Mouse (Mus musculus) c-Kit-positive CD71-positive TER-119-negative erythroid progenitor cells, embryonic 14.5 days (primary cell): Measurements from ENCODE around the gene Olfr204.
"Not testable (repeated sequence)": the region's sequence is repeated elsewhere in the genome, so short reads cannot be mapped to it uniquely, and the experiment has no call there.

Experiments used
- DNase-seq: peaks from one replicate; pipeline ENCODE4 v3.0.0-alpha.2; 2013; ENCODE audit warnings: low read depth

Olfr204 gene

DNA sequence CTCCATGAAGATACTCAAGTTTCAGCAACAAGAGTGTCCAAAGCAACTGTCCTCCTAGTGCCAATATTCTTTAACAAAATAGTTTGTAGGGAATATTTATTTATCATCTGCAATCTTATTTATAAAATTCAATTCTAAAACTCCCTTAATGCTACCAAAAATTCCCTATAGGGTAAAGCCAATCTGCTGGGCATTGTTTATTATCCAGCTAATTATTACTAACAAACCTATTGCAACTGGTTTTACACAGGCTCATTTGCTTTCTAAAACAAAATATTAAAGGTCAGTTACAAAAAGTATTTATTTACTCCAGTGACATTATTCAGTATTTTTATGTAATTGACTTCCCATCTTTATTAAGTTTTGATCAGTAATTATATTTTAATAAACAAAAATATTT, at the start of gene Olfr204:
Gene Olfr204, minus strand, starts transcription at position 101 of the 400 bp plus-strand sequence.
- DNase-seq = no peak

- no peak for DNase-seq
Observed at GRCm38 (mm10) chr16:59363893-59364292, 45.8 kb upstream of the Olfr204 start, which contains the start of gene Olfr209. TSS of gene Olfr209 (minus strand) at chr16:59363993.

GRCm38 (mm10) chr16:59349146-59349545, 31.1 kb upstream of the Olfr204 start, which contains the start of gene Olfr206:
TSS of gene Olfr206 (minus strand) at chr16:59349246.
- no peak for DNase-seq

GRCm38 (mm10) chr16:59331038-59331437, 13.0 kb upstream of the Olfr204 start, which contains the start of gene Olfr205:
TSS of gene Olfr205 (minus strand) at chr16:59331138.
- DNase-seq = no peak

DNA sequence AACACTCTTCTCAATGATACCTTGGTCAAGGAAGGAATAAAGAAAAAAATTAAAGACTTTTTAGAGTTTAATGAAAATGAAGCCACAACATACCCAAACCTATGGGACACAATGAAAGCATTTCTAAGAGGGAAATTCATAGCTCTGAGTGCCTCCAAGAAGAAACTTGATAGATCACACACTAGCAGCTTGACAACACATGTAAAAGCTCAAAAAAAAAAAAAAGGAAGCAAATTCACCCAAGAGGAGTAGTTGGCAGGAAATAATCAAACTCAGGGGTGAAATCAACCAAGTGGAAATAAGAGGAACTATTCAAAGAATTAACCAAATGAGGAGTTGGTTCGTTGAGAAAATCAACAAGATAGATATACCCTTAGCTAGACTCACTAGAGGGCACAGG, 5.2 kb upstream of the Olfr204 start:
- DNase-seq = not testable (repeated sequence)

- no peak for DNase-seq
Observed at GRCm38 (mm10) chr16:59298581-59298980, 19.5 kb downstream of the Olfr204 start, which contains the start of gene Olfr203. TSS of gene Olfr203 (plus strand) at chr16:59298881.

DNA sequence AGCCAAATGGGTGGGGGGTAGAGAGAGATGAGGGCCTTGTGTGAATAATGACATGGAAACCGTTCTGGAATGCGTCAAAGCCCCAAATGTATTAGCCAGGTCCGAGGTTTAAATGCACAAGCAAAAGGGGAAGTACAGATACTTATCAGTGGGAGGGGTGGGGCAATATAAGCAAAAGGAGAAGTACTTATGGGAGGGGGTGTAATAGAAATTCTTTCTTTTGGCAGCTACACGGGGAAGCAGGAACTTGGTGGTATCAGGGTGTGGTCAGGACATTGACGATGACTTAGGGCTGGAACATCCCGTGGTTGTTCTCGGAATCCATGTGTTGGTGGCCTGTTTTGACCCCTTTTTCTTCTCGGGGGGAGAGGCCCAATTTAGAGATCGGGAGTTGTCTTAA, 30.5 kb downstream of the Olfr204 start:
- not testable (repeated sequence) for DNase-seq

DNA sequence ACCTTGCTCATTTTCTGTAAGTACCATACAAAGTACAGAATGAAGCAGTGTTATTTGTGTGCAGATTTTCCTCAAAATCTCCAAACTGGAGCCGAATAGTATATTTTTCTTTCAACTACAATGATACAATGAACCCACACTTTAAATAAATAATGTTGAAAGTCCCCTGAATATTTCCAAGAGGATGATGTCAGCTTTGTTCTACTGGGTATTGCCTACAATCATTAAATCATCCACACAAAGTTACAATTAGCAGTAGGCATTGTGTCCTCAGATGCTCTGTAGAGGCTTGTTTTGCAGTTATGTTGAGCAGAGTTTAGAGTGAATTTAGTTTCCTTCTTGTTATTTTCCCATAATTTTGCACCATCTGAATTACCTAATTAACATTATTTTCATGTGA, 31.4 kb downstream of the Olfr204 start, which contains the start of gene Olfr202:
Gene Olfr202, minus strand, starts transcription at position 101 of the 400 bp plus-strand sequence.
- no peak for DNase-seq

GRCm38 (mm10) chr16:59283476-59283875, 34.6 kb downstream of the Olfr204 start:
- DNase-seq = no peak

DNA sequence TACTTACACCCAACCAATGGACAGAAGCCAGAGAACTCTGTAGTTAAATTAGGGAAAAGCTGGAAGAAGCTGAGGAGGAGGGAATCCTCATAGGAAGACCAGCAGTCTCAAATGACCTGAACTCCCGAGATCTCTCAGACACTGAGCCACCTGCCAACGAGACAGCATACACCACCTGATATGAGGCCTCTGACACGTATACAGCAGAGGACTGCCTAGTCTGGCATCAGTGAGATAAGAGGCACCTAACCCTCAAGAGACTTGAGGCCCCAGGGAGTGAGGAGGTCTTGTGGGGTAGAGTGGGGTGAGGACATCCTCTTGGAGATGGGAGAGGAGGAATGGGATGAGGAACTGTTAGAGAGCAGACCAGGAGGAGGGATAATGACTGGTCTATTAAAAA, 37.5 kb downstream of the Olfr204 start:
- peak; percentile 21 for DNase-seq

- DNase-seq = not testable (repeated sequence)
Observed at GRCm38 (mm10) chr16:59272532-59272931, 45.5 kb downstream of the Olfr204 start, which contains the start of gene Olfr201. TSS of gene Olfr201 (minus strand) at chr16:59272632.

GRCm38 (mm10) chr16:59269097-59269496, 49.0 kb downstream of the Olfr204 start:
- DNase-seq = not testable (repeated sequence)
